Mouse (Mus musculus): ENCODE measurements at regions not wholly inside any gene's neighbourhood (a gene's known extent, or its start where the extent isn't known, plus 50 kb on each side); places are given as distances from the start of the nearest gene placed in this dataset.

- no peaks in the 10 kb centered on the region for H3K4me1 ChIP-seq (ENCODE audit: control insufficient read depth, insufficient read depth, low read length)
- no peak overlapping the region for H3K4me2 ChIP-seq (ENCODE audit: low read length)
- no peak overlapping the region for H3K4me3 ChIP-seq (ENCODE audit: low read depth, low read length)
- no peak overlapping the region for H3K27ac ChIP-seq (ENCODE audit: low read length)
- ATAC-seq, result no peak
- no peaks in the 10 kb centered on the region for H3K27me3 ChIP-seq (ENCODE audit: control insufficient read depth, insufficient read depth, low read depth, low read length)
- H3K9ac ChIP-seq (ENCODE audit: low read depth, low read length), result no peak overlapping the region
- 25% methylated on average over 4 of the region's 4 CpGs for WGBS
- no peaks in the 10 kb centered on the region for H3K36me3 ChIP-seq (ENCODE audit: control insufficient read depth, insufficient read depth, low read length)
- no peaks in the 10 kb centered on the region for H3K9me3 ChIP-seq (replicated peaks; ENCODE audit: control insufficient read depth, low read length, poor library complexity, severe bottlenecking)
Observed at GRCm38 (mm10) chr13:78717686-78718431, 518.3 kb upstream of the Nr2f1 start.

DNA sequence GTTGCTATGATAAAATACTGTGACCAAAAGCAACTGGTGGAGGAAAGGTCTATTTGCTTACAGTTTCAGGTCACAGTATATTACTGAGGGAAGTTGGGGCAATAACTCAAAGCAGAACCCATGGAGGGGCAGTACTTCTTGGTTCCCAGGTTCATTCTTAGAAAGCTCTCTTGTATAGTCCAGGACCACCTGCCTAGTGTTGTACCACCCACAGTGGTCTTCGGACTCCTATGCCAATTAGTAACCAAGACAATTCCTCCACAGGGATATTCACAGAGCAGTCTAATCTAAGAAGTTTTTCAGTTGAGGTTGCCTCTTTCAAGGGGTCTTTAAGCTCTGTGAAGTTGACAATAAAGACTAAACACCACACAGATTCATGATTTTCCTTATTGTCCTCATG lies 517.6 kb upstream of the Nr2f1 start:
- no peaks in the 10 kb centered on the region for H3K9me3 ChIP-seq (replicated peaks; ENCODE audit: control insufficient read depth, low read length, poor library complexity, severe bottlenecking)
- H3K36me3 ChIP-seq (ENCODE audit: control insufficient read depth, insufficient read depth, low read length), result no peaks in the 10 kb centered on the region
- H3K27ac ChIP-seq (ENCODE audit: low read length), result no peak overlapping the region
- H3K27me3 ChIP-seq (ENCODE audit: control insufficient read depth, insufficient read depth, low read depth, low read length), result no peaks in the 10 kb centered on the region
- no peak overlapping the region for H3K4me2 ChIP-seq (ENCODE audit: low read length)
- H3K4me3 ChIP-seq (ENCODE audit: low read depth, low read length), result no peak overlapping the region
- 34% methylated on average over 1 of the region's 1 CpGs for WGBS
- H3K9ac ChIP-seq (ENCODE audit: low read depth, low read length), result no peak overlapping the region
- H3K4me1 ChIP-seq (ENCODE audit: control insufficient read depth, insufficient read depth, low read length), result no peaks in the 10 kb centered on the region
- no peak for ATAC-seq

- ATAC-seq, result no peak
- Histone ChIP-seq H3K36me3 (ENCODE audit: control insufficient read depth, insufficient read depth, low read length) (no peaks in the 10 kb centered on the region), H3K27me3 (ENCODE audit: control insufficient read depth, insufficient read depth, low read depth, low read length) (no peaks in the 10 kb centered on the region), H3K9ac (ENCODE audit: low read depth, low read length) (no peak overlapping the region), H3K4me2 (ENCODE audit: low read length) (no peak overlapping the region), H3K4me3 (ENCODE audit: low read depth, low read length) (no peak overlapping the region), H3K9me3 (replicated peaks; ENCODE audit: control insufficient read depth, low read length, poor library complexity, severe bottlenecking) (no peaks in the 10 kb centered on the region), H3K27ac (ENCODE audit: low read length) (no peak overlapping the region), H3K4me1 (ENCODE audit: control insufficient read depth, insufficient read depth, low read length) (no peaks in the 10 kb centered on the region)
- WGBS, result 100% methylated on average over 1 of the region's 1 CpGs
Observed at GRCm38 (mm10) chr13:78704693-78705092, 505.1 kb upstream of the Nr2f1 start.

GRCm38 (mm10) chr13:78697814-78698519 lies 498.4 kb upstream of the Nr2f1 start:
- WGBS, result 35% methylated on average over 3 of the region's 3 CpGs
- Histone ChIP-seq H3K4me1 (ENCODE audit: control insufficient read depth, insufficient read depth, low read length) (no peaks in the 10 kb centered on the region), H3K27ac (ENCODE audit: low read length) (no peak overlapping the region), H3K36me3 (ENCODE audit: control insufficient read depth, insufficient read depth, low read length) (no peaks in the 10 kb centered on the region), H3K9ac (ENCODE audit: low read depth, low read length) (no peak overlapping the region), H3K4me2 (ENCODE audit: low read length) (no peak overlapping the region), H3K9me3 (replicated peaks; ENCODE audit: control insufficient read depth, low read length, poor library complexity, severe bottlenecking) (no peaks in the 10 kb centered on the region), H3K27me3 (ENCODE audit: control insufficient read depth, insufficient read depth, low read depth, low read length) (no peaks in the 10 kb centered on the region), H3K4me3 (ENCODE audit: low read depth, low read length) (no peak overlapping the region)
- peak; percentile 67 for ATAC-seq

DNA sequence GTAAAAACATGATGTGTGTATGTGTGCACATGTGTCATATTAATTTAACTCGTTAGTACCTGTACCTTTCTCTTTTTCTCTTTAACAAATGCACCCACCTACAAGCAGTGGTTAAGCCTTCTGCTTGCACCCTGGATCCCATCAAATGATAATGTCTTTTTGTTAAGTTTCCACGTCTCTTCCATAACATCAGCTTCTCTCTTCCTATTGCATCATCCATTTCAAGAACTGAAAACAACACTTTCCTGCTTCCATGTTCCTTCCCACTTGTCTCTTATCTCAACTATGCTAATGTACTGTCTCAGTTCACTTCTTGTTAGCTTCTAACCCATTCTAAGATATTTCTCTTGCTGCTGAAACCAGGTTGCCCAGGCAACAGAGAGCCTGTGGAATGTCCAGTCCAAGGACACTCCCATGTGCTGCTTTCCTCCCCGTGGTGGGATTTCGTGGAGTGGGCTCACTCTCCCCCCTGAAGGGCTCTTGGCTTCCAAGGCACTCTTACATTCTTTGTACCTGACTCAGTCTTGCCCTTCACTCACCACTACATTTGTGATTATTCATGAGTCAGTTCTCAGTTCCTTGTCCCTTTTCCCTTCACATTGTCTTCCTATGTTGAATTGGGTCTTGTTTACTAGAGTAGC lies 479.8 kb upstream of the Nr2f1 start:
- no peaks in the 10 kb centered on the region for H3K36me3 ChIP-seq (ENCODE audit: control insufficient read depth, insufficient read depth, low read length)
- no peaks in the 10 kb centered on the region for H3K27me3 ChIP-seq (ENCODE audit: control insufficient read depth, insufficient read depth, low read depth, low read length)
- no peak overlapping the region for H3K9ac ChIP-seq (ENCODE audit: low read depth, low read length)
- H3K27ac ChIP-seq (ENCODE audit: low read length), result no peak overlapping the region
- H3K9me3 ChIP-seq (replicated peaks; ENCODE audit: control insufficient read depth, low read length, poor library complexity, severe bottlenecking), result no peaks in the 10 kb centered on the region
- WGBS, result 30% methylated on average over 4 of the region's 4 CpGs
- no peak; the same call in 1 of the 2 replicates for ATAC-seq
- H3K4me3 ChIP-seq (ENCODE audit: low read depth, low read length), result no peak overlapping the region
- peaks cover 4% of the 10 kb centered on the region; the same call in 1 of the 2 replicates for H3K4me1 ChIP-seq (ENCODE audit: control insufficient read depth, insufficient read depth, low read length)
- H3K4me2 ChIP-seq (ENCODE audit: low read length), result no peak overlapping the region

GRCm38 (mm10) chr13:78678241-78678640 lies 478.7 kb upstream of the Nr2f1 start:
- 0 out of 2 replicates have a peak overlapping the region, but pooled peaks have one; percentile 18 for H3K4me2 ChIP-seq (ENCODE audit: low read length)
- peak; percentile 48; the same call in 1 of the 2 replicates for ATAC-seq
- H3K27ac ChIP-seq (ENCODE audit: low read length), result no peak overlapping the region

GRCm38 (mm10) chr13:78658285-78658684 lies 458.7 kb upstream of the Nr2f1 start:
- H3K4me1 ChIP-seq (ENCODE audit: control insufficient read depth, insufficient read depth, low read length), result no peaks in the 10 kb centered on the region

More at GRCm38 (mm10) chr13:78678241-78678640, 478.7 kb upstream of the Nr2f1 start:
- Histone ChIP-seq H3K4me3 (ENCODE audit: low read depth, low read length) (no peak overlapping the region), H3K36me3 (ENCODE audit: control insufficient read depth, insufficient read depth, low read length) (no peaks in the 10 kb centered on the region), H3K27me3 (ENCODE audit: control insufficient read depth, insufficient read depth, low read depth, low read length) (no peaks in the 10 kb centered on the region), H3K9me3 (replicated peaks; ENCODE audit: control insufficient read depth, low read length, poor library complexity, severe bottlenecking) (no peaks in the 10 kb centered on the region), H3K9ac (ENCODE audit: low read depth, low read length) (no peak overlapping the region), H3K4me1 (ENCODE audit: control insufficient read depth, insufficient read depth, low read length) (peaks cover 4% of the 10 kb centered on the region; the same call in 1 of the 2 replicates)
- WGBS, result 26% methylated on average over 7 of the region's 7 CpGs

DNA sequence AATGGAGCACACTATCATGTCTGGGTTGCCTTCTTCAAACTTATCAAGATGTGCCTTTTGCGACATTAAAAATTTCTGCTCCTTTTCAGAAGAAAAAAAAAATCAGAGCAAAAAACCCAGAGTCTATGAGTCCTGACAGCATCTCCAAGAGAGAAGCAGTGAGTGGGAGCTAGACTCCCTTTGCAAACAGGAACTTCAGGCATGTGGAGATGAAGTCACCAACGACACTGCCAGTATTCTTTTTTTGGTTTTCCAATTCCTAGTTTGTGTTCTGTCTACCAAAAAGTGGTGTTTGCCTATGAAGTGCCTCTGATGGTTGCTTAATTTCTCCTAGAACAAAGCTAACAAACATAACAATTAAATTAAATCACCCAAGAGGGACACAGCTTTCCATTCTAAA lies 457.2 kb upstream of the Nr2f1 start:
- no peaks in the 10 kb centered on the region for H3K4me1 ChIP-seq (ENCODE audit: control insufficient read depth, insufficient read depth, low read length)
- no peak overlapping the region for H3K9ac ChIP-seq (ENCODE audit: low read depth, low read length)
- H3K36me3 ChIP-seq (ENCODE audit: control insufficient read depth, insufficient read depth, low read length), result no peaks in the 10 kb centered on the region
- WGBS, result 78% methylated on average over 2 of the region's 2 CpGs
- H3K4me2 ChIP-seq (ENCODE audit: low read length), result no peak overlapping the region
- no peaks in the 10 kb centered on the region for H3K9me3 ChIP-seq (replicated peaks; ENCODE audit: control insufficient read depth, low read length, poor library complexity, severe bottlenecking)
- H3K27ac ChIP-seq (ENCODE audit: low read length), result no peak overlapping the region
- H3K4me3 ChIP-seq (ENCODE audit: low read depth, low read length), result no peak overlapping the region
- ATAC-seq, result no peak
- H3K27me3 ChIP-seq (ENCODE audit: control insufficient read depth, insufficient read depth, low read depth, low read length), result no peaks in the 10 kb centered on the region

More at GRCm38 (mm10) chr13:78658285-78658684, 458.7 kb upstream of the Nr2f1 start:
- WGBS, result 86% methylated on average over 7 of the region's 7 CpGs
- ATAC-seq, result no peak
- H3K27me3 ChIP-seq (ENCODE audit: control insufficient read depth, insufficient read depth, low read depth, low read length), result no peaks in the 10 kb centered on the region
- H3K9ac ChIP-seq (ENCODE audit: low read depth, low read length), result no peak overlapping the region
- H3K27ac ChIP-seq (ENCODE audit: low read length), result no peak overlapping the region
- no peak overlapping the region for H3K4me2 ChIP-seq (ENCODE audit: low read length)
- H3K36me3 ChIP-seq (ENCODE audit: control insufficient read depth, insufficient read depth, low read length), result no peaks in the 10 kb centered on the region
- no peak overlapping the region for H3K4me3 ChIP-seq (ENCODE audit: low read depth, low read length)
- no peaks in the 10 kb centered on the region for H3K9me3 ChIP-seq (replicated peaks; ENCODE audit: control insufficient read depth, low read length, poor library complexity, severe bottlenecking)

DNA sequence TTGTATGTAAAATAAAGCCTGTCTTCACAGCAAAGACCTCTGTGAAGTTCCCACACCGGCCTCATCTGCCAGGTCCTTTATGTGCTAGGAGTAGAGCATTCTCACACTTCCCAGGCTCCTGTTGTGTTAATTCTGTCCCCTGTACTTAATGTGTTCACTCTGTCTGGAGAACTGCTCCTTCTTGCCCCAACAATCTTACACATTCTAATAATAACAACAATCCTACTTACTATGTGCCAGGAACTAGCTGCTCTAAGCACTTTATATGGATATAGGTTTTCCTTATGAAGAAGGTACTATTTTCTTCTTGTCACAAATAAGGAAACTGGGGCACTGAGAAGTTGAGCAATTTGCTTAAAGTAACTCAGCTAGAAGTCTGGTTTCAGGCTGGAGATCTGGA lies 456.6 kb upstream of the Nr2f1 start:
- 70% methylated on average over 1 of the region's 1 CpGs for WGBS
- H3K9me3 ChIP-seq (replicated peaks; ENCODE audit: control insufficient read depth, low read length, poor library complexity, severe bottlenecking), result no peaks in the 10 kb centered on the region
- no peak for ATAC-seq
- H3K4me2 ChIP-seq (ENCODE audit: low read length), result no peak overlapping the region
- H3K27ac ChIP-seq (ENCODE audit: low read length), result no peak overlapping the region
- no peak overlapping the region for H3K4me3 ChIP-seq (ENCODE audit: low read depth, low read length)
- H3K27me3 ChIP-seq (ENCODE audit: control insufficient read depth, insufficient read depth, low read depth, low read length), result no peaks in the 10 kb centered on the region
- H3K36me3 ChIP-seq (ENCODE audit: control insufficient read depth, insufficient read depth, low read length), result no peaks in the 10 kb centered on the region
- no peak overlapping the region for H3K9ac ChIP-seq (ENCODE audit: low read depth, low read length)
- H3K4me1 ChIP-seq (ENCODE audit: control insufficient read depth, insufficient read depth, low read length), result no peaks in the 10 kb centered on the region

All from midbrain, embryonic 16.5 days (tissue).